Mouse (Mus musculus): ENCODE measurements around the gene Txndc5.

The Txndc5 gene

DNA sequence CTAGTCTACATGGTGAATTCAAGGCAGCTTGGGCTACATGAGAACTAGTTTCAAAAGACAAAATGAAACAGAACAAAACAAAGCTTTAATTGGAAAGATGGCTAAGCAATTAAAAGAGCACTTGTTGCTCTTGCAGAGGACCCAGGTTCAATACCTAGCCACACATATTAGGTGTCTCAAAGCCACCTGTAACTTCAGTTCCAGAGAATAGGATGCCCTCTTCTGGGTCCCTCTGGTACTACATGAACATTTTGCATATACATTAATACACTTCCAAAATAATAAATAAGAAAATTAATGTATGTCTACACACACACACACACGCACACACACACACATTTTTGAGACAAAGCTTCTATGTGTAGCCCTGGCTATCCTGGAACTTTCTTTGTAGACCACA lies 65.2 kb downstream of the Txndc5 start:
- in situ Hi-C loops (cut with MseI, MboI): no loop called here

DNA sequence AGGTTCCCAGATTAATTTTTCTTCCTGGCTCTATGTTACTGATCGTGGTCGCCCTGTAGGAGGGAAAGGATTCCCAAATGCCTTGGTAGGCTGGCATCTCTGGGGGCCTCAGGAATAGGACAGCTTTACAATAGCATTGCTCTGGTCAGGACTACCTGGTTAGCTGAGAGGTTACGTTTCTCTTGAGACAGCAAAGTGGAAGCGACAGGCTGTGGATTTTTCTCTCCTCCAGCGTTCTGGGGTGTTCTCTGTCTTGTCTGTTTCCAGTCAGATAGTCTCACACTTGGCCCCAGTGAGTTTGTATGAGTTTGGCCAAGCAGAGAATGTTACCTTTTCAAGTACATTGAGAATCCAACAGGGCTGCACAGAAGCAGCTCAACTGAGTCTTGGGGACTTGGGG lies 77.2 kb downstream of the Txndc5 start:
- in situ Hi-C loops (cut with MseI, MboI): no loop called here
